Mouse (Mus musculus) left cerebral cortex, adult 2 months (tissue): ENCODE data around the gene Mdfi. TPM values are rescaled to one million over a fixed set of nuclear protein-coding genes. Genes with fewer than 3 reads are reported as not detected.

Source experiments
- DNase-seq, 2 experiments: peaks; one replicate each; pipeline ENCODE4 v3.0.0; 2021 to 2022; ENCODE audit warnings: low spot score in 2 of 2, mixed read lengths in 1 of 2; ENCODE audit errors: extremely low spot score in 1 of 2
- H3K27ac ChIP-seq: fragments of 200-600 bp; 2 replicates; pipeline ENCODE4 v1.8.1; 2022
- H3K4me3 ChIP-seq: fragments of 200-600 bp; 2 replicates; pipeline ENCODE4 v1.8.1; 2022
- CTCF ChIP-seq: fragments of 200-600 bp; IDR thresholded peaks from 2 replicates; pipeline ENCODE4 v1.8.1; 2022; ENCODE audit warnings: antibody characterized with exemption, mild to moderate bottlenecking, moderate library complexity
- intact Hi-C: fragments of 180-260 bp; cut with DNase I; formaldehyde crosslinking; loops from one replicate; pipeline ENCODE4 v1.15.1; 2025
- total RNA-seq, 2 experiments: library from RNA; stranded (reverse); gene quantifications; 2 replicates each; pipeline ENCODE4 v1.2.3; 2021

Gene Mdfi
- total RNA-seq, 2 experiments from 2014 or later = 0.48 TPM; not detected in 1

DNA sequence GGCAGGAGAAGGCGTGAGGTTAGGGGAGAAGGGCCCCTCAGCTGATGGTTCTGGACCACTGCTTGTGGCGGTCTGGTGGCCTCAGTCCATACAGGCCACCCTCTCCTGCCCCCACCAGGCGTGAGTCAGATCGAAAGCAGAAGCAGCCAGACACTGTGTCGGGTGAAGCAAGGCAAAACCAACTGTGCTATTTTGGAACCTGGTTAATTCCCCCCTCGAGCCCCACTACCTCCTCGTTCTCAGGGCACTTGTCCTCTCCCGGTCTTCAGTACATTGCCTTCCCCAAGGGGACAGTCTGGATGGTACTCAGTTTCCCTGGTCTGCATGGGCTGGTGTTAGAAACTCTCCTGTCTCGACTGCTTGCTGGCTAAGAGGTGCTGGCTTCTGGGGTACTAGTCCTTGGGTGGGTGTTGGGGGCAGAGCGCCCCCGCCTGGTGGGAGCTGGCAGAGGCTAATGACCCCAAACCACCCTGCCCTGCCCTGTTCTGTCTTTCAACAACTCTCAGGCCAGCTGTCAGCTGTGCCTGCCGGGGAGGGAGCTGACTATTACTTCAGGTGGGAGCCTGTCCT lies 65.7 kb downstream of the Mdfi start:
- Histone ChIP-seq H3K27ac (peak overlapping the region; percentile 45; the same call in 1 of the 2 replicates), H3K4me3 (no peak overlapping the region)
- TF ChIP-seq CTCF = peak; percentile 31
- no peak for DNase-seq
- intact Hi-C loops = no loop called here

DNA sequence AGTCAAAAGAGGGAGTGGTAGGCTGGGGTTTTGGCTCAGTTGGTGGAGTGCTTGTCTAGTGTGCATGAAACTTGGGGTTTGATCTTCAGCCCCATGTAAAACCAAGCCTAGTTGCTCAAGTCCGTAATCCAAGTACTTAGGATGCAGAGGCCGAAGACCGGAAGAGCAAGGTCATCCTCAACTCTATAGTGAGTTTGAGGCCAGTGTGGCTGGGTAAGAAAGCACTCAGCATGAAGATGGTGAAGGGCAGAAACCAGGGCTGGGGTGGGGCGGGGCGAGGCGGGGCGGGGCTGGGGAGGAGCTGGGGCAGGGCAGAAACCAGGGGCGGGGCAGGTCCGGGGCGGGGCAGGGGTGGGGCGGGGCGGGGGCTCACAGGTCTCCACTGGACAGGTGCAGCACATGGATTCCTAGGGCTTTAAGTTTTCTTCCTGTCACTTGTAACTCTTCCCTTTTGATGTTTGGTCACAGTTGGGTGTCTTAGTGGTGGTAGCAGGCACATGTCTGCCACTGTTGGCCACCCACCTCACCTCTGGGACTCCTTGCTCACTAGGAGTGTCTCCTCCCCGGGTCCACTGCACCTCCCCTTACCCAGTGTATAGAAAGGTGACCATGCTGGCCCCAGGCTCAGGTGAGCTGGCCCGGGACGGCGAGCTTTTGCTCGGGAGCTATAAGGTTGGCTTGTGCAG lies 66.9 kb downstream of the Mdfi start:
- intact Hi-C loops = no loop called here
- H3K27ac ChIP-seq = peak overlapping the region; percentile 36; the same call in 1 of the 2 replicates

DNA sequence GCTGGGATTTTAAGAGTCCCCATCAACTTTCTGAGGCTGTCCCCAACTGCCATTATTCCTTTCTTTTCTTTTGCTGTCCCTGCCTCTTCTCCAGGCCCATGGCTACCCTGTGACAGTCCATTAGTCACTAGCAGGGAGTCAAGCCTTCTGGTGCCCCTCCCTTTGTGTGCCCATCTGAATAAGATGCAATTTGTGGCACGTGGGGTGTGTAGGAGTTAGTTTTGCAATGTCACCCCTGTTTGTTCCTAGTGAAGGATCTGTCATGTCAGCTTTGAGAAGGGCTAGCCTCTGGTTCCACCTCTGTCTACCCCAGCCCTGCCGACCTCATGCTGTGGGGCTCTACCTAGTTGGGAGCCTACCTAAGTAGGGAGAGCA lies 67.4 kb downstream of the Mdfi start:
- intact Hi-C loops = no loop called here
- Histone ChIP-seq H3K4me3 (no peak overlapping the region), H3K27ac (no peak overlapping the region; the same call in 1 of the 2 replicates)
- DNase-seq = no peak
- no peak for TF ChIP-seq CTCF

More for the DNA sequence above, 66.9 kb downstream of the Mdfi start:
- no peak for TF ChIP-seq CTCF
- H3K4me3 ChIP-seq = no peak overlapping the region
- DNase-seq = no peak

DNA sequence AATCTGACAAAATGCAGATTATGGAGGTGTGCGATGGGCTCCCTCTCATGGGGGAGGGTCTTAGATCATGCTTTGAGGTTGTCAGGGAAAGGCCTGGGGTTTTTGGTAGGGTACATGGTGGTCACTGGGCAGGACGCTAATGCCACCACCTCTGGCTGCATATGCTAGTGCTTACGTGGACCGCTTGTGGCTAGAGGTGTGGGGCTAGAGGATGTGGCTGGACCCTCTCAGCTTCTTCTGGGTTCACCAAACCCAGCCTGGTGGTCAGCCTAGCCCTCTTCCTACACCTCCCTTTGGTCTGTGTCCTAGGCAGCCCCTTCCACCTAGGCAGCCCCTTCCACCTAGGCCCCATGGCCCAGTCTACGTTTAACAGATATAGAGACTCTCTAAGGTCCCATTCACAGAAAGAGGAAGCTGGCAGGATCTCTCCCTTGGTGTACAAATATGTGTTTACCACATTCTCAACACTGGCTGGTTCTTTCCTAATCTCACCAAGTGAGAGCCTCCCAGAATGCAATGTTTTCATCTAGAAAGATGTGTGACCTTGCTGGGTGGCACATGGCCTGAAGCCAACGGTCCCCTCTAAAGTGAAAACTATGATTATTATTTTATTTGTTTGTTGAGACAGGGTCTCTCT lies 68.0 kb downstream of the Mdfi start:
- Histone ChIP-seq H3K27ac (no peak overlapping the region; the same call in 1 of the 2 replicates), H3K4me3 (no peak overlapping the region)
- no peak for DNase-seq
- no peak for TF ChIP-seq CTCF
- intact Hi-C loops = no loop called here

DNA sequence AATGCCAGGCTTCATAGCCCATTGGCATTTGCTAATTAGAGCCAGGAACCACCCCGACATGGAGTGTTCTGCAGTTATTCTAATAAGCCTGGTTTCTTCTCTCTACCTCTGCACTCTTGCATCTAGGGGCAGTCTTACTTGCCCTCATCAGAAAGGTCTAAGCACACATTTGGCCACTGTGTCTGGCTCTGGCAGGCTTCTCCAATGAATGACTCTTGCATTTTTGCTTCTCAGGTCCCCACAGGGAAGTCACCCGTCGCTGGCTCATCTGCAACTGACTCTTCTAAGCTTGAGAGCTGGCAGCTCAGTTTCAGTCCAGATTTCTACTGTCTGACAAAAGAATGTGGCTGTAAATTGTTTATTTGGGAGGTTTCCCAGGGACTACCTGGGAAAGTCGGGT lies 68.5 kb downstream of the Mdfi start:
- TF ChIP-seq CTCF = no peak
- intact Hi-C loops = no loop called here

More for the DNA sequence above, 68.5 kb downstream of the Mdfi start:
- Histone ChIP-seq H3K27ac (no peak overlapping the region; the same call in 1 of the 2 replicates), H3K4me3 (no peak overlapping the region)
- DNase-seq = no peak

Other genes starting within 250 kb of the Mdfi start
- 10 to 100 TPM; 18.1 to 18.8 TPM for gene Bysl, start 223.2 kb downstream of the Mdfi start, total RNA-seq
- 10 to 100 TPM; 29.3 to 33.3 TPM for gene Med20, start 223.1 kb downstream of the Mdfi start, total RNA-seq
- 1 to 10 TPM; 7.1 TPM for gene Gm20517, start 223.1 kb downstream of the Mdfi start, total RNA-seq
- 10 to 100 TPM in 1 of 2 experiments, 1 to 10 TPM in 1; 9.6 to 13.1 TPM for gene Usp49, start 204.0 kb downstream of the Mdfi start, total RNA-seq
- gene Tomm6, start 146.3 kb downstream of the Mdfi start, total RNA-seq = 100 to 1,000 TPM; 185 to 208 TPM
- 10 to 100 TPM; 27.5 to 31.0 TPM for gene Frs3, start 145.7 kb downstream of the Mdfi start, total RNA-seq
- 1 to 10 TPM; 3.1 to 4.1 TPM for gene Gm21981, start 140.2 kb downstream of the Mdfi start, total RNA-seq
- 1 to 10 TPM; 5.2 to 6.5 TPM for gene Prickle4, start 140.0 kb downstream of the Mdfi start, total RNA-seq
- gene Pgc, start 107.8 kb downstream of the Mdfi start, total RNA-seq = not detected
- gene Tfeb, start 97.7 kb downstream of the Mdfi start, total RNA-seq = 10 to 100 TPM; 10.0 to 10.6 TPM
- gene Foxp4, start 90.0 kb upstream of the Mdfi start, total RNA-seq = 10 to 100 TPM; 43.1 to 50.6 TPM
- gene 1700122O11Rik, start 203.6 kb upstream of the Mdfi start, total RNA-seq = not detected